Mouse (Mus musculus) lung, embryonic 16.5 days (tissue): ENCODE results near the gene Cmtm7. TPM values are rescaled to one million over a fixed set of nuclear protein-coding genes. Genes with fewer than 3 reads are reported as not detected.
A peak's percentile ranks its signal among the peaks of the same experiment; 100 is the strongest.

Source experiments
- ATAC-seq: fragments of 200-750 bp; cut with Nextera tagmentation; 2 replicates; pipeline ENCODE4 v1.8.0; 2017; ENCODE audit warnings: low read depth, mild to moderate bottlenecking, moderate library complexity
- H3K27ac ChIP-seq: fragments of 300-500 bp; sonication (generic); 2 replicates; pipeline ENCODE4 v1.5.1; 2014; ENCODE audit warnings: mild to moderate bottlenecking, control low read depth, low read length
- H3K27me3 ChIP-seq: fragments of 300-500 bp; sonication (generic); 2 replicates; pipeline ENCODE4 v1.6.1; 2014; ENCODE audit warnings: low read depth, low read length, mixed read lengths; ENCODE audit not compliant: control insufficient read depth, insufficient read depth
- H3K36me3 ChIP-seq: fragments of 300-500 bp; sonication (generic); 2 replicates; pipeline ENCODE4 v1.6.1; 2014; ENCODE audit warnings: low read length; ENCODE audit not compliant: control insufficient read depth, insufficient read depth
- H3K4me1 ChIP-seq: fragments of 300-500 bp; sonication (generic); replicated peaks from 2 replicates; pipeline ENCODE4 v1.6.1; 2014; ENCODE audit warnings: low read length, mixed read lengths; ENCODE audit not compliant: control insufficient read depth, insufficient read depth
- H3K4me2 ChIP-seq: fragments of 300-500 bp; sonication (generic); 2 replicates; pipeline ENCODE4 v1.6.1; 2014; ENCODE audit warnings: low read depth, low read length, control low read depth
- H3K4me3 ChIP-seq: fragments of 300-500 bp; sonication (generic); 2 replicates; pipeline ENCODE4 v1.5.1; 2014; ENCODE audit warnings: mild to moderate bottlenecking, low read length, control low read depth
- H3K9ac ChIP-seq: fragments of 300-500 bp; sonication (generic); 2 replicates; pipeline ENCODE4 v1.6.1; 2014; ENCODE audit warnings: low read length, control low read depth
- H3K9me3 ChIP-seq: fragments of 300-500 bp; sonication (generic); 2 replicates; pipeline ENCODE4 v1.6.1; 2016; ENCODE audit warnings: low read length; ENCODE audit not compliant: control insufficient read depth
- WGBS: fragments of 180-500 bp; shearing (Covaris S2); extraction: QIAGEN DNeasy Blood & Tissue Kit; methylation state at CpG from one replicate; pipeline ENCODE4 v1.1.7; 2014; 5-methylcytosine and 5-hydroxymethylcytosine counted together
- polyA plus RNA-seq: library from polyadenylated mRNA; unstranded; fragments of >200 nt; fragmentation: Nextera tagmentation; extraction: Ambion mirVana; gene quantifications from 2 replicates; pipeline ENCODE4 v1.2.1, GENCODE M21; 2015

The Cmtm7 gene
- polyA plus RNA-seq, 1 experiment from 2014 or later: 78.1 TPM

GRCm38 (mm10) chr9:114816121-114816520, 34.5 kb upstream of the Cmtm7 start:
- Histone ChIP-seq H3K27me3 (no peaks in the 10 kb centered on the region), H3K36me3 (no peaks in the 10 kb centered on the region), H3K4me3 (no peak overlapping the region), H3K9ac (no peak overlapping the region), H3K9me3 (no peaks in the 10 kb centered on the region), H3K4me1 (peaks cover 5% of the 10 kb centered on the region; the same call in 1 of the 2 replicates), H3K4me2 (no peak overlapping the region), H3K27ac (no peak overlapping the region)
- 92% methylated on average over 7 of the region's 7 CpGs for whole genome bisulfite sequencing
- no peak for ATAC-seq

GRCm38 (mm10) chr9:114815315-114815714, 33.7 kb upstream of the Cmtm7 start:
- Histone ChIP-seq H3K36me3 (no peaks in the 10 kb centered on the region), H3K27ac (no peak overlapping the region), H3K4me1 (peaks cover 5% of the 10 kb centered on the region; the same call in 1 of the 2 replicates), H3K4me2 (no peak overlapping the region), H3K9ac (no peak overlapping the region), H3K9me3 (no peaks in the 10 kb centered on the region), H3K4me3 (no peak overlapping the region), H3K27me3 (no peaks in the 10 kb centered on the region)
- peak; percentile 12; the same call in 1 of the 2 replicates for ATAC-seq
- 58% methylated on average over 4 of the region's 4 CpGs for WGBS

GRCm38 (mm10) chr9:114812001-114812400, 30.3 kb upstream of the Cmtm7 start:
- 81% methylated on average over 4 of the region's 4 CpGs for WGBS
- no peak overlapping the region for H3K9ac ChIP-seq
- H3K36me3 ChIP-seq: no peaks in the 10 kb centered on the region
- H3K4me3 ChIP-seq: no peak overlapping the region
- no peak overlapping the region for H3K27ac ChIP-seq
- no peak for ATAC-seq
- H3K9me3 ChIP-seq: no peaks in the 10 kb centered on the region
- peaks cover 8% of the 10 kb centered on the region; the same call in 1 of the 2 replicates for H3K4me1 ChIP-seq
- no peaks in the 10 kb centered on the region for H3K27me3 ChIP-seq
- H3K4me2 ChIP-seq: no peak overlapping the region

GRCm38 (mm10) chr9:114810837-114811236, 29.2 kb upstream of the Cmtm7 start:
- no peak overlapping the region for H3K27ac ChIP-seq
- 52% methylated on average over 11 of the region's 11 CpGs for WGBS
- H3K9me3 ChIP-seq: no peaks in the 10 kb centered on the region
- no peaks in the 10 kb centered on the region for H3K36me3 ChIP-seq
- no peak overlapping the region for H3K4me3 ChIP-seq
- peaks cover 8% of the 10 kb centered on the region; the same call in 1 of the 2 replicates for H3K4me1 ChIP-seq
- H3K4me2 ChIP-seq: no peak overlapping the region
- H3K27me3 ChIP-seq: no peaks in the 10 kb centered on the region
- H3K9ac ChIP-seq: no peak overlapping the region
- no peak for ATAC-seq

GRCm38 (mm10) chr9:114808671-114809070, 27.0 kb upstream of the Cmtm7 start:
- no peaks in the 10 kb centered on the region for H3K9me3 ChIP-seq
- H3K27me3 ChIP-seq: no peaks in the 10 kb centered on the region
- no peak for ATAC-seq
- H3K4me2 ChIP-seq: no peak overlapping the region
- H3K4me3 ChIP-seq: no peak overlapping the region
- H3K4me1 ChIP-seq: peaks cover 16% of the 10 kb centered on the region
- H3K27ac ChIP-seq: no peak overlapping the region
- H3K36me3 ChIP-seq: no peaks in the 10 kb centered on the region
- H3K9ac ChIP-seq: no peak overlapping the region
- 24% methylated on average over 5 of the region's 5 CpGs for WGBS

GRCm38 (mm10) chr9:114807261-114807660, 25.6 kb upstream of the Cmtm7 start:
- 42% methylated on average over 8 of the region's 8 CpGs for WGBS
- peaks cover 16% of the 10 kb centered on the region for H3K4me1 ChIP-seq
- H3K27me3 ChIP-seq: no peaks in the 10 kb centered on the region
- H3K9ac ChIP-seq: no peak overlapping the region
- no peaks in the 10 kb centered on the region for H3K9me3 ChIP-seq
- no peak overlapping the region for H3K4me3 ChIP-seq
- H3K4me2 ChIP-seq: no peak overlapping the region
- no peak for ATAC-seq
- H3K27ac ChIP-seq: no peak overlapping the region
- no peaks in the 10 kb centered on the region for H3K36me3 ChIP-seq

GRCm38 (mm10) chr9:114805151-114805671, 23.6 kb upstream of the Cmtm7 start:
- no peaks in the 10 kb centered on the region for H3K36me3 ChIP-seq
- peak overlapping the region; percentile 13; the same call in 1 of the 2 replicates for H3K4me2 ChIP-seq
- no peaks in the 10 kb centered on the region for H3K27me3 ChIP-seq
- peaks cover 13% of the 10 kb centered on the region for H3K4me1 ChIP-seq
- WGBS: 24% methylated on average over 19 of the region's 19 CpGs
- H3K4me3 ChIP-seq: no peak overlapping the region
- no peaks in the 10 kb centered on the region for H3K9me3 ChIP-seq
- H3K9ac ChIP-seq: no peak overlapping the region
- peak; percentile 72 for ATAC-seq
- H3K27ac ChIP-seq: no peak overlapping the region

- Histone ChIP-seq H3K4me1 (peaks cover 14% of the 10 kb centered on the region), H3K27ac (no peak overlapping the region), H3K27me3 (no peaks in the 10 kb centered on the region), H3K36me3 (no peaks in the 10 kb centered on the region), H3K9me3 (no peaks in the 10 kb centered on the region), H3K4me2 (no peak overlapping the region), H3K4me3 (no peak overlapping the region), H3K9ac (no peak overlapping the region)
- 71% methylated on average over 1 of the region's 1 CpGs for WGBS
- ATAC-seq: no peak
Measured at GRCm38 (mm10) chr9:114802191-114802590, 20.5 kb upstream of the Cmtm7 start.

- Histone ChIP-seq H3K27ac (no peak overlapping the region), H3K4me2 (no peak overlapping the region), H3K36me3 (no peaks in the 10 kb centered on the region), H3K9ac (no peak overlapping the region), H3K9me3 (no peaks in the 10 kb centered on the region), H3K4me1 (peaks cover 14% of the 10 kb centered on the region), H3K27me3 (no peaks in the 10 kb centered on the region), H3K4me3 (no peak overlapping the region)
- ATAC-seq: no peak
- 57% methylated on average over 15 of the region's 15 CpGs for WGBS
Measured at GRCm38 (mm10) chr9:114801301-114801700, 19.6 kb upstream of the Cmtm7 start.
